Mouse (Mus musculus) megakaryocyte, embryonic 14.5 days (primary cell): ENCODE data around the gene Cyp2d9.

Experiments used
- FLI1 ChIP-seq: IDR thresholded peaks from 2 replicates; pipeline ENCODE4 v1.6.1; 2012; ENCODE audit warnings: low read length, inconsistent platforms, mixed read lengths
- GATA1 ChIP-seq: IDR thresholded peaks from 3 replicates; pipeline ENCODE4 v1.6.1; 2012; ENCODE audit warnings: mixed read lengths, low read length, inconsistent platforms, borderline replicate concordance

DNA sequence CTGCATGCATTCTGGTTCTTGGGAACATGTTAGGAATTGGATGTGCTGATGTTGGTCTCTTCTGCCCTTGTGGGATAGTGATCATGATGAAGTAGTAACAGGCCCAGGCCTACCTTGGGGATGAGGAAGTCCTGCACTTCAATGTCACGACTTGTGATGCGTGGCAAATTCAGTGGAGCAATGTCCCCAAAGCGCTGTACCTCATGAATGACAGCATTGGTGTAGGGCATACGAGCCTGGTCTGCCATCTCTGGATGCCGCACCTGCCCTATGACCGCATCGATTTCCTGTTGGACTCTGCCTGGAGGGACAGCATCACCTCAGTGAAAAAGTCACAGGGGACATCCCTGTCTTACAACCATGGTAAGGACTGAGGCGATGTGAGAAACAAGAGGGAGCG is 29.6 kb upstream of the Cyp2d9 start:
- no peak for TF ChIP-seq FLI1
- TF ChIP-seq GATA1: no peak
